Mouse (Mus musculus): ENCODE results near the gene Trim80.

Gene Trim80

GRCm38 (mm10) chr11:115439906-115440595 is at the start of gene Trim80:
TSS of gene Trim80 (plus strand) at chr11:115440545.
- no peak for DNase-seq (ENCODE audit: low spot score in 2 of 2)

GRCm38 (mm10) chr11:115391358-115391757 is 49.0 kb upstream of the Trim80 start:
- no peak for DNase-seq (ENCODE audit: low spot score in 2 of 2)

- no peak for DNase-seq (ENCODE audit: low spot score in 2 of 2)
These were observed 46.5 kb upstream of the Trim80 start for GRCm38 (mm10) chr11:115393721-115394325.

- DNase-seq (ENCODE audit: low spot score in 2 of 2): no peak
These were observed 42.3 kb upstream of the Trim80 start for GRCm38 (mm10) chr11:115398085-115398484.

GRCm38 (mm10) chr11:115400126-115400525 is 40.2 kb upstream of the Trim80 start:
- no peak for DNase-seq (ENCODE audit: low spot score in 2 of 2)

GRCm38 (mm10) chr11:115400630-115401391 is 39.5 kb upstream of the Trim80 start:
- no peak for DNase-seq (ENCODE audit: low spot score in 2 of 2)

GRCm38 (mm10) chr11:115403338-115404124 is 36.8 kb upstream of the Trim80 start, which contains the start of gene Mrpl58:
TSS of gene Mrpl58 (plus strand) at chr11:115403752.
- DNase-seq (ENCODE audit: low spot score in 2 of 2): peak; percentile 70 to 85

- no peak for DNase-seq (ENCODE audit: low spot score in 2 of 2)
These were observed 34.6 kb upstream of the Trim80 start for GRCm38 (mm10) chr11:115405723-115406122.

GRCm38 (mm10) chr11:115406858-115407401 is 33.4 kb upstream of the Trim80 start:
- no peak for DNase-seq (ENCODE audit: low spot score in 2 of 2)

- no peak for DNase-seq (ENCODE audit: low spot score in 2 of 2)
These were observed 32.0 kb upstream of the Trim80 start for GRCm38 (mm10) chr11:115408266-115408920.

GRCm38 (mm10) chr11:115409556-115409955 is 30.8 kb upstream of the Trim80 start:
- no peak for DNase-seq (ENCODE audit: low spot score in 2 of 2)

GRCm38 (mm10) chr11:115419531-115420237 is 20.7 kb upstream of the Trim80 start, which contains the start of the genes Atp5h and Kctd2:
TSS of gene Atp5h (minus strand) at chr11:115419962.
TSS of gene Kctd2 (plus strand) at chr11:115420128.
- DNase-seq (ENCODE audit: low spot score in 2 of 2): peak; percentile 93 to 95

GRCm38 (mm10) chr11:115420336-115421190 is 19.8 kb upstream of the Trim80 start:
- DNase-seq (ENCODE audit: low spot score in 2 of 2): peak; percentile 60 to 72

- no peak for DNase-seq (ENCODE audit: low spot score in 2 of 2)
These were observed 19.0 kb upstream of the Trim80 start for GRCm38 (mm10) chr11:115421328-115421727.

- DNase-seq (ENCODE audit: low spot score in 2 of 2): no peak
These were observed 18.4 kb upstream of the Trim80 start for GRCm38 (mm10) chr11:115421972-115422371.

- DNase-seq (ENCODE audit: low spot score in 2 of 2): no peak
These were observed 17.3 kb upstream of the Trim80 start for GRCm38 (mm10) chr11:115423091-115423490.

- no peak for DNase-seq (ENCODE audit: low spot score in 2 of 2)
These were observed 15.7 kb upstream of the Trim80 start for GRCm38 (mm10) chr11:115424666-115425065.

- DNase-seq (ENCODE audit: low spot score in 2 of 2): no peak
These were observed 14.7 kb upstream of the Trim80 start for GRCm38 (mm10) chr11:115425671-115426070.

Measured in frontal cortex, postnatal 10 days (tissue).